Mouse (Mus musculus): ENCODE data around the gene Arhgap25.

- TF ChIP-seq CTCF (conservative IDR thresholded peaks at IDR 0.05; ENCODE audit: low read length) (peak; percentile 13; the same call in 1 of the 2 replicates), NANOG (IDR thresholded peaks at IDR 0.05; ENCODE audit: borderline replicate concordance, low read length) (no peak), POU5F1 (IDR thresholded peaks at IDR 0.05; ENCODE audit: borderline replicate concordance, low read length) (no peak)
Observed at GRCm38 (mm10) chr6:87487657-87488426, 45.2 kb downstream of the Arhgap25 start.

Measured in E14TG2a.4 (cell line).